Comparison of ENCODE assay signal across 10 mouse cellular contexts in genomic region chrX:36226577-36226976, GRCm38 (mm10). TPM values are rescaled to one million over a fixed set of nuclear protein-coding genes. Genes with fewer than 3 reads are reported as not detected.
A peak's percentile ranks its signal among the peaks of the same experiment; 100 is the strongest.
DNase-seq lines count a peak whose midpoint lies in the region; ATAC-seq and TF ChIP-seq lines count a peak whose summit lies in the region.
"Had no signal": no experiment of that assay in that cellular context is flagged by ENCODE, and none has a peak within 500 bp of the region (broad histone marks: within the 10 kb centered on the region; RNA-seq: fewer than 3 reads in every experiment).

No protein-coding gene starts in this region.

- no peak overlapping the region for H3K4me2 ChIP-seq in intestine, embryonic 14.5 days (ENCODE audit: low read length)
- no peak overlapping the region for H3K4me2 ChIP-seq in intestine, embryonic 16.5 days (ENCODE audit: low read depth, low read length)
- no peak overlapping the region for H3K4me2 ChIP-seq in neural tube, embryonic 11.5 days (ENCODE audit: low read depth)
- H3K4me2 ChIP-seq: embryonic facial prominence, embryonic 15.5 days had no signal

- no peak for ATAC-seq in intestine, embryonic 14.5 days (replicated peaks; ENCODE audit: low FRiP score, low TSS enrichment, low read depth)
- ATAC-seq in intestine, embryonic 16.5 days, result no peak
- ATAC-seq in granulocyte monocyte progenitor cell, adult 5-6 weeks (replicated peaks; ENCODE audit: poor library complexity, severe bottlenecking), result peak; percentile 66
- no peak for ATAC-seq in neural tube, embryonic 11.5 days (ENCODE audit: insufficient read depth, low FRiP score, low TSS enrichment)
- ATAC-seq in erythroblast, adult 5-6 weeks (replicated peaks; ENCODE audit: low FRiP score, poor library complexity, severe bottlenecking), result no peak

- no peaks in the 10 kb centered on the region for H3K4me1 ChIP-seq in intestine, embryonic 14.5 days (replicated peaks; ENCODE audit: control insufficient read depth, insufficient read depth, low read length)
- H3K4me1 ChIP-seq in intestine, embryonic 16.5 days (ENCODE audit: control insufficient read depth, insufficient read depth, low read length), result no peaks in the 10 kb centered on the region
- no peaks in the 10 kb centered on the region for H3K4me1 ChIP-seq in cerebellum, adult 2 months (ENCODE audit: control insufficient read depth, insufficient read depth, low read length)
- H3K4me1 ChIP-seq in neural tube, embryonic 11.5 days (ENCODE audit: control insufficient read depth, insufficient read depth, low read length), result no peaks in the 10 kb centered on the region
- H3K4me1 ChIP-seq: embryonic facial prominence, embryonic 15.5 days had no signal

- no peaks in the 10 kb centered on the region for H3K9me3 ChIP-seq in intestine, embryonic 14.5 days (ENCODE audit: control insufficient read depth, low read length)
- H3K9me3 ChIP-seq in intestine, embryonic 16.5 days (ENCODE audit: control insufficient read depth, low read length), result no peaks in the 10 kb centered on the region
- H3K9me3 ChIP-seq in neural tube, embryonic 11.5 days (ENCODE audit: control insufficient read depth, low read length), result no peaks in the 10 kb centered on the region
- H3K9me3 ChIP-seq: embryonic facial prominence, embryonic 15.5 days had no signal

- H3K36me3 ChIP-seq in intestine, embryonic 14.5 days (ENCODE audit: control insufficient read depth, insufficient read depth, low read length), result no peaks in the 10 kb centered on the region
- no peaks in the 10 kb centered on the region for H3K36me3 ChIP-seq in intestine, embryonic 16.5 days (ENCODE audit: control insufficient read depth, insufficient read depth, low read length)
- H3K36me3 ChIP-seq in neural tube, embryonic 11.5 days (ENCODE audit: control insufficient read depth, insufficient read depth, low read length), result no peaks in the 10 kb centered on the region
- H3K36me3 ChIP-seq: embryonic facial prominence, embryonic 15.5 days had no signal

- peak; percentile 46 for TF ChIP-seq CTCF in cerebellum, adult 2 months (IDR thresholded peaks at IDR 0.05; ENCODE audit: borderline replicate concordance, insufficient read depth, low read depth, low read length)

- no peak overlapping the region for H3K9ac ChIP-seq in intestine, embryonic 14.5 days (ENCODE audit: low read length)
- H3K9ac ChIP-seq in intestine, embryonic 16.5 days (ENCODE audit: low read depth, low read length), result no peak overlapping the region
- no peak overlapping the region for H3K9ac ChIP-seq in neural tube, embryonic 11.5 days (ENCODE audit: low read length)
- H3K9ac ChIP-seq: embryonic facial prominence, embryonic 15.5 days had no signal

- no peaks in the 10 kb centered on the region for H3K27me3 ChIP-seq in intestine, embryonic 14.5 days (replicated peaks; ENCODE audit: control insufficient read depth, insufficient read depth, low read length)
- H3K27me3 ChIP-seq in intestine, embryonic 16.5 days (replicated peaks; ENCODE audit: control insufficient read depth, insufficient read depth, low read length), result no peaks in the 10 kb centered on the region
- no peaks in the 10 kb centered on the region for H3K27me3 ChIP-seq in cerebellum, adult 2 months (ENCODE audit: control insufficient read depth, insufficient read depth, low read length)
- no peaks in the 10 kb centered on the region for H3K27me3 ChIP-seq in neural tube, embryonic 11.5 days (ENCODE audit: control insufficient read depth, insufficient read depth, low read length)
- H3K27me3 ChIP-seq: embryonic facial prominence, embryonic 15.5 days had no signal

- 33% methylated on average over 2 of the region's 2 CpGs for WGBS in intestine, embryonic 14.5 days
- WGBS in intestine, embryonic 16.5 days, result 45% methylated on average over 2 of the region's 2 CpGs
- WGBS in cerebellum, adult 2 months, result 65% methylated on average over 2 of the region's 2 CpGs
- WGBS in neural tube, embryonic 11.5 days, result 41% methylated on average over 2 of the region's 2 CpGs

- TF ChIP-seq POLR2A in cerebellum, adult 2 months (IDR thresholded peaks at IDR 0.05; ENCODE audit: borderline replicate concordance, insufficient read depth, low read length), result no peak

- H3K27ac ChIP-seq in intestine, embryonic 14.5 days (ENCODE audit: low read depth), result no peak overlapping the region
- H3K27ac ChIP-seq in intestine, embryonic 16.5 days (ENCODE audit: low read length), result no peak overlapping the region
- H3K27ac ChIP-seq in cerebellum, adult 2 months (ENCODE audit: insufficient read depth, low read length), result no peak overlapping the region
- H3K27ac ChIP-seq in neural tube, embryonic 11.5 days (ENCODE audit: low read depth, low read length), result no peak overlapping the region
- H3K27ac ChIP-seq: embryonic facial prominence, embryonic 15.5 days; macrophage had no signal

- DNase-seq in intestine, embryonic 14.5 days (ENCODE audit: low spot score), result peak; percentile 53
- peak; percentile 32 for DNase-seq in Muller cell, postnatal 12 days (ENCODE audit: inconsistent ontology term)
- DNase-seq in cerebellum, adult 2 months, result peak; percentile 10 to 37
- DNase-seq in left cerebral cortex, adult 8-10 months (ENCODE audit: low spot score in 2 of 2), result peak; percentile 10 to 13
- DNase-seq in neural tube, embryonic 11.5 days (ENCODE audit: low spot score), result peak; percentile 38

- H3K4me3 ChIP-seq in intestine, embryonic 14.5 days (ENCODE audit: low read depth, low read length), result no peak overlapping the region
- H3K4me3 ChIP-seq in intestine, embryonic 16.5 days (ENCODE audit: low read length), result no peak overlapping the region
- H3K4me3 ChIP-seq in cerebellum, adult 2 months (replicated peaks; ENCODE audit: insufficient read depth, low read depth, low read length), result no peak overlapping the region
- H3K4me3 ChIP-seq in neural tube, embryonic 11.5 days (ENCODE audit: low read depth, low read length), result no peak overlapping the region
- H3K4me3 ChIP-seq: embryonic facial prominence, embryonic 15.5 days had no signal

RNA-seq across cellular contexts. Expression of gene Zcchc12, which starts 30.9 kb away (rescaled TPM):
- polyA plus RNA-seq in intestine, embryonic 14.5 days (2014; fragmentation: Nextera tagmentation; extraction: Ambion mirVana), result 19.7 and 21.4 TPM in 2 replicates
- polyA plus RNA-seq in intestine, embryonic 16.5 days (2015; fragmentation: Nextera tagmentation; extraction: Ambion mirVana), result 18.1 and 19.6 TPM in 2 replicates
- 32.9 and 35.6 TPM in 2 replicates for polyA plus RNA-seq in cerebellum, adult 2 months (2012; rRNA removed)
- not detected in 2 replicates for total RNA-seq in granulocyte monocyte progenitor cell, adult 5-6 weeks (2014; fragmentation: Nextera tagmentation)
- not detected in 2 replicates for total RNA-seq in granulocyte monocyte progenitor cell, adult 5-6 weeks (2017)
- total RNA-seq in left cerebral cortex, adult 8-10 months (2022), result 10 to 100 TPM; 68.5 to 89.5 (median 81.7) TPM
- 12.0 and 13.6 TPM in 2 replicates for polyA plus RNA-seq in neural tube, embryonic 11.5 days (2014; fragmentation: Nextera tagmentation; extraction: Ambion mirVana)
- total RNA-seq in erythroblast, adult 5-6 weeks (2015; ENCODE audit: low replicate concordance), result not detected in 2 replicates
- not detected in 2 replicates for total RNA-seq in erythroblast, adult 5-6 weeks (2017; ENCODE audit: low replicate concordance)
- polyA plus RNA-seq: macrophage had no signal
